Mouse (Mus musculus): ENCODE results near the gene Got1.
A peak's percentile ranks its signal among the peaks of the same experiment; 100 is the strongest.

The Got1 gene

DNA sequence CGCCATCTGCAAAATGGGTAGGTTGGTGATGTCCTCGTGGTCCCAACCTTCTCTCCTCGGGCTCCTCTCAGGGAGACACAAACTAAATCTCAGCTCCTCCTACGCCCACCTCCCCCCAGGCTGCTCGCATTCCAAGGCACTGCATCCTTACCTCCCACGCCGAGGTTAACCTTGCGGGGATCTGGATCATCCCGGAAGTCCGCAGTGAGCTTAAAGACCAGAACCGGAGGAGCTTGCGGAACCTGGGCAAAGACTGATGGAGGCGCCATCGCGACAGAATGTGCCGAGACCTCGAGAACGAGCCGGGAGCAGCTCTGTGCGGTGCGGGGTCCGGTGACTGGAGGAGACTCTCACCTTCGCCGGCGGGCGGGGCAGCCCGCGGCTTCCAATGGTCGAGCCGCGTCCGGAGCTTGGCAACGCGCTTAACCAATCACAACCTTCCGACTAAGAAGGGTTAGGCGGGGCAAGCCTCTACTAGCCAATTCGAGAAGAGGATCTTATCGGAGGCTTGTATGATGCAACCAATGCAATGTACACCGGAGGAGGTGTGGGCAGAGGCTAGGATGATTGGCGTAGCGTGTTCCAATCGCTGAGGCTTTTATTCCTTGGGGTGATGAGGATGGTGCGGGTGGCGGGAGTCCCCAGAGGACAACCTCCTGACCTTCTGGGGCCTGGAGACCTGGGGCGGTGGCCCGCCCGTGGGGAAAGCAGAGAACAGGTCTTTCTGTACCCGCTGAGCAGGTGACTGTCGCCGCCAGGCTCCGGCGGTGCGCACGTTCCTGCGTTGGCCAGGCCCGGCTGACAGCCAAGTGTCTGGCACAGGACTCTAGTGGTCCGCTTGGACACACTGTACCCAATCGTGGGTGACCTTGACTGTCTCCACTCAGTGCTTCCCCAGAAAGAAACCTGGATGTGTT lies at the start of gene Got1:
Gene Got1 (minus strand): TSS at position 419 of the 917 bp plus-strand sequence.
- peak; percentile 93 for DNase-seq (ENCODE audit: low spot score)

GRCm38 (mm10) chr19:43570831-43571790 lies 46.7 kb upstream of the Got1 start:
- DNase-seq (ENCODE audit: low spot score): peak; percentile 81

GRCm38 (mm10) chr19:43569133-43569532 lies 44.7 kb upstream of the Got1 start:
- DNase-seq (ENCODE audit: low spot score): no peak

- no peak for DNase-seq (ENCODE audit: low spot score)
Measured at GRCm38 (mm10) chr19:43568298-43568697, 43.9 kb upstream of the Got1 start.

DNA sequence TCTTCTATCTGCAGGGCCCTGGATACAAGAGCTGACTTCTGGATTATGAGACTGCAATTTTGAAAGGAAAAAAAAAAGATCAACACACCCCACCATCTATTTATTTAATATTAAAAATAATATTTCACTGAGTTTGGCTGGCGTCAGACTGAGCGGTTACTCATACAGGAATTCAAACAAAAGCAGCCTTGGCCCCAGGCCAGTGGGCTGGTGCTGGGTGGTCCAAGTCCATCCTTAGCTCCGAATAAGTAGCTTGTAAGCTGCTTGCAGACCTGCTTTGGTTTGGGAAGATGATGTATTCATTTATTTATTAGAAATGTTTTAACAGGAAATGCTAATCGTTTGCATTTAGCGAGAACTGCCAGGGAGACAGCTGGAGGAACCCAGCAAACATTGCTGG lies 38.8 kb upstream of the Got1 start:
- DNase-seq (ENCODE audit: low spot score): peak; percentile 59

- no peak for DNase-seq (ENCODE audit: low spot score)
Measured at GRCm38 (mm10) chr19:43561841-43562240, 37.4 kb upstream of the Got1 start.

DNA sequence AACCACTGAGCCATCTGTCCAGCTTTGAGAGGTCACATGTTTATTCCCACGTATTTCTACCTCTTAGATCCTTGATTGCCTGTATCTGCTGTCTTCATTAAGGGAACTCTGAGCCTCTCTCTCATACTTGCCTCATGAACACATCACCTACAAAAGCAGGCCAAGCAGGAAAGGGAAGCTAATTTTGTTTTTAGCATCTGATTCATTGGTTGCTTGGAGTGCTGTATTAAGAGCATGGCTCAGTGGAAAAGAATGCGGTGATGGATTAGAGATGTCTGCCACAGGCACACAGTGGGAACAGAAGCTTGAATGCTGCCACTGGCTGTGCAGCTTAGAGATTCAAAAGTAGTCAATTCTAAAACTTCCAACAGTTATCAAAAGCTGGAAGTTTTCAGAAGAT lies 35.8 kb upstream of the Got1 start:
- DNase-seq (ENCODE audit: low spot score): no peak

DNA sequence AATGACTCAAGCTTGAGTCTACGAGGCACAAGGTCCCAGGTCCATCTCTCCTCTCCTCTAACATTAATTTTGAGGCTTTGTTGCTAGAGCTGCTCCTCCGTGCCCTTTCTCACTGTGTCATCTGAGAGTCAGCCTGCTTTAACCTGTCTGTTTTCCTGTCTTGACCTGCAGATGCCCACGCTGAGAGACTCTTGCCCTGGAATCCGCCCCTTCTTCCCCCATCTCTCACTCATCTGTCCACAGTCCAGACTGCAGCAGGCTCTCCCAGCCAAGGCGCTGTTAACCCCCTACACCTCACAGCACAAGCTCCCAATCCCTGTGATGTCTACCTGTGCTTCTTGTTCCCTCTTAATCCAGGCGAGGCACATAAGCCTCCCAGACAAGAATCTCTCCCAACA lies 27.1 kb upstream of the Got1 start:
- no peak for DNase-seq (ENCODE audit: low spot score)

- no peak for DNase-seq (ENCODE audit: low spot score)
Measured at GRCm38 (mm10) chr19:43550706-43551492, 26.5 kb upstream of the Got1 start.

- no peak for DNase-seq (ENCODE audit: low spot score)
Measured at GRCm38 (mm10) chr19:43548060-43548459, 23.7 kb upstream of the Got1 start.

DNA sequence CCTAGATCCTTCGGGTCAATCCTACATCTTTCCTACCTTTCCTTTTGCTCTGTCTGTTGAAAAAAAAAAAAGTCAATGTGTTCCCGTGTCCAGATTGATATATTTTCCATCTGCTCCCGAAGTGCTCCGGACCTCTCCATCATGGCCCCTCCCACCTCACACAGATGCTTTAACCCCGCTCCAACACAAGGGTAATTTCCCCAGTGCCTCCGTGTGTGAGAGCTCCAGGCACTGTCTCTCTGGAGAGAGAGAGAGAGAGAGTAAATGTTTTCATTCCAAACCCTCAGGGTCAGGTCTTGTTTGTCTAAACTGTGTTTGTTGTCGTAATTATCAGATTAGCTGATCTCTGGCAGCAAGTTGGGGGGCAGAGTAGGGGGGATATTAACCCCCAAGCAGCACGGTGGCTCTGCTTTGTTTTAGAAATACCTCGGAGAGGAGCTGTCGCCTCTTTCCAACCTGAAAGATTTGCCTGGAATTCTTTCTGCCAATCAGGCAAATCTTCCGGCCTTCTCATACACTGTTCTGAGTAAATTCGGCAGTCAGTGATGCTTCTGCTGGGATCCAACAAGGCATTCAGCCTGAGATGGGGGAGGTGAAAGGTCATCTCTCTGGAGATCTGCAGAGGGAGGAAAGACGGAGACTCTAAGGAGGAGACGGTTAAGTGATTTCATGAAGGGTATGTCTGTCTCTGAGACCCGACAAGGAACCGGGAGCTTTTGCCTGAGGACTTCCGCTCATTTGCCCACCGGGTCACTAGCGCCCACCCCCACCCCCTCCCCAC lies 22.1 kb upstream of the Got1 start:
- DNase-seq (ENCODE audit: low spot score): no peak

- DNase-seq (ENCODE audit: low spot score): no peak
Measured at GRCm38 (mm10) chr19:43535372-43535771, 11.0 kb upstream of the Got1 start.

DNA sequence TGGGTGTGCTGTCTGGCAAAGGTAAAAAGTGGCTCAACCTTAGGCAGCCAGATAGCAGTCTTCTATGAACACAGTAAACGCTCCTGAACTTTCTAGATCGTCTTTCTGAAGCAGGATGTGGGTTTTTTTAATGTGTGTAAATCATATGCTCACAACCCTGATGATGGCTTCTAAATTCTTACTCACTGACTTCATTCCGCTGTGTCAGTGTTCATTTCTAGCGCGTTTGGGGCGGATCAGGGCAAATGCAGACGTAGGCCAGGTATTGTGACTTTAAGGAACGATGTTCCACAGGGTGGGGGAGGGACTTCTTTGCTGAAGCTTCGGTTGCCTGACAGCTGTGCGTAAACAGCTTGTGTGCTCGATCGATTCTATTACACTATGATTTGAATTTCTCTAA lies 6.5 kb upstream of the Got1 start:
- DNase-seq (ENCODE audit: low spot score): no peak

DNA sequence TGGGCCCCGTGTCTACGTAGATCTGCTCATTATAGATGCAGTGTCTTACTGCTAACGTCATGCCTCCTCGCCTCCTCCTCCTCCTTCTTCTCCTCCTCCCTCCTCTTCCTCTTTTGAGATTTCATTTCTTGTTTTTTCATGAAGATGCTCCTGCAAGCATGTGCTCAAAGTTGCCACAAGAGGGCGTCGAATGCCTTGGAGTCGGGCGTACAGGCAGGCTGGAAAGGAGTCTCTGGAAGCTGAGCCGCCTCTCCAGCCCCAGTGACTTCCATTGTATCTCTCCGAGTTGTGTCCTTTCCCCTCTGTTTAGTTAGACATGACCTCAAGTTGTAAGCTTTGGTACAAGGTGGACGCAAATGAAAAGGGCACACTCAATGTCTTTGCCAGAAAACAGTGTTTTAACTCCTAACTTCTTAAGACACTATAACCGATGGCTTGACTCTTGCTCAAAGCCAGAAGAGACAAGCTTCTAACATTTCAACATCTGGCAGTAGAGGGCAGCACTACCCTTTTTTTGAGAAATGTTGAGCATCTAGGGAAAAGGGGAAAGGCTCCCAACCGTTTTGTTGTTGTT lies 5.9 kb upstream of the Got1 start:
- DNase-seq (ENCODE audit: low spot score): peak; percentile 74

DNA sequence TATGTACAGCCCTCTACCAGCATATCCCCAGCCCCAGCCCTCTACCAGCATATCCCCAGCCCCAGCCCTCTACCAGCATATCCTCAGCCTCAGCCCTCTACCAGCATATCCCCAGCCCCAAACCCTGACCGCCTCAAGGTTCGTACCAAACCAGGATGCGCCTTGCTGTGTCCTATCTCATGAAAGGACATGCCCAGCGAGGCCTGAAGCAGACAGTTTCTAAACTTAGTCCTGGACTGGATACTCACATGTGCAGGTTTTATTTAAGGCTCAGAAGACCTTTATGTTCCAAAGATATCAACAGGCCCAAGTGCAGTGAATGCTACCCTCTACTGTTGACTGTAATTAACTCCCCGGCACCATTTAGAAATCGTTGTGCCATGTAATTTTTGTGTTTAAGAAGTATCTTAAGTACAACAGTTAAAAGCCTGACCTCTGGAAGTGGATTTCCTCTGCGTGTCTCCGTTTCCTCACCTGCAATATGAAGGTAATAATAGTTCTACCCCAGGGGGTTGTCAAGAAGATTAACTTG lies 3.7 kb upstream of the Got1 start:
- DNase-seq (ENCODE audit: low spot score): no peak

DNA sequence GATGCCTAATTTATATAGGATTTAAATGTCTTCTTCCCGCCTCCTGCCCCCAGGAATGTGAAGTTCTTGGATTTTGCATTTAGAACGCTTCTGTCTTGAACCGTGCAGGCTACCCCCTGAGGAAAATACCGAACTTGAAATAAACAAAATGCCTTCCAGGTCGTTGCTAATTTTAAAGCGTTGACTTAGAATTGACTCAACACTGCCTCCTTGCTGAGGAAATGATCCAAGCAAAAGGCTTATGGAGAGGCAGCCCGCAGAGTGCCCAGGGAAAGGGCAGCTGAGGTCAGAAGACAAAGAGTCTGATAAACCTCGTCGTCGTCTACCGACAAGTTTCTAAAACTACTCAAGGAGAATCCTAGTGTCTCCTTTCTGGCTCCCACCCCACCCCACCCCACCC lies 2.7 kb upstream of the Got1 start:
- DNase-seq (ENCODE audit: low spot score): peak; percentile 70

DNA sequence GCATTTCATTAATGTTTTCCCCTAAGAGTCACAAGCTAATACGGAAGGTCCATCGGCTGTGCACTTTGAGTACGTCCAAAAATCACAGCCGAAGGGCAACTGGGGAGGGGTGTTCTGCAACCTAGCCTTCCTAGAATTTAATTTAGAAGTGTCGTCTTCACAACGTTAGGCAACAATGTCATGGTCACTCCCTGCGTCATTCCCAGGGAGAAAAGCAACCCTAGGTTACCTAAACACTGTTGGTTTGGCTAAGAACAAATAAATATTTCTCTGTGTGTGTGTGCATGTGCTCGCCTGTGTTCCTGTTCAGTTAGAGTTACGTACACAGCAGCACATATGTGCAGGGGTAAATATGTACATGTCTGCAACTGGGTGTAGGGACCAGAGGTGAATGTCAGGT lies 1.6 kb upstream of the Got1 start:
- DNase-seq (ENCODE audit: low spot score): no peak

- DNase-seq (ENCODE audit: low spot score): no peak
Measured at GRCm38 (mm10) chr19:43525566-43525965, 1.2 kb upstream of the Got1 start.

GRCm38 (mm10) chr19:43525104-43525482 lies 688 bp upstream of the Got1 start:
- peak; percentile 83 for DNase-seq (ENCODE audit: low spot score)

- no peak for DNase-seq (ENCODE audit: low spot score)
Measured at GRCm38 (mm10) chr19:43523551-43523950, 854 bp downstream of the Got1 start.

DNA sequence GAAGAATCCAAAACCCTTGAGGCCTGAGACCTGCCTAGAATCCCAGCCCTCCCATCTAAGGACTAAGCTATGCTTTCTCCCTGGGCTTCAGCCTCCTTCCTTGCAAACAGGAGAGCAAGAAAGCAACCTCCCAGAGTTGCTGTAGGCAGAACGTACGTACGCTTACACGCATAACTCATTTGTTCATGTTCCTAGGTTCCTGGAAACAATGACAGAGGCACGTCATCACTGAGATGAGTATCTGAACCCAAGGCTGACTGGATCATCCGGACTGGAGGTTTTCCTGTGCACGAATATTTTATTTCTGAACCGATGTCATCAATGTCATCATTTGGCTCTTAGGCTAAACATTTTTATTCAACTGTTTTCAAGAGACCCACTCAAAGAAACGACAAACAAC lies 2.4 kb downstream of the Got1 start:
- DNase-seq (ENCODE audit: low spot score): no peak
